Mouse (Mus musculus) lung, embryonic 14.5 days (tissue): ENCODE results near the gene Cx3cr1. TPM values are rescaled to one million over a fixed set of nuclear protein-coding genes. Genes with fewer than 3 reads are reported as not detected.

Experiments used
- ATAC-seq: fragments of 200-750 bp; cut with Nextera tagmentation; 2 replicates; pipeline ENCODE4 v1.8.0; 2017; ENCODE audit warnings: mild to moderate bottlenecking, moderate TSS enrichment, moderate library complexity; ENCODE audit not compliant: insufficient read depth
- DNase-seq: peaks from one replicate; pipeline ENCODE4 v3.0.0-alpha.2; 2015
- H3K27ac ChIP-seq: fragments of 300-500 bp; sonication (generic); 2 replicates; pipeline ENCODE4 v1.5.1; 2014; ENCODE audit warnings: low read depth, mild to moderate bottlenecking, moderate library complexity
- H3K27me3 ChIP-seq: fragments of 300-500 bp; sonication (generic); 2 replicates; pipeline ENCODE4 v1.6.1; 2014; ENCODE audit warnings: low read length, control low read depth; ENCODE audit not compliant: insufficient read depth
- H3K36me3 ChIP-seq: fragments of 300-500 bp; sonication (generic); 2 replicates; pipeline ENCODE4 v1.6.1; 2014; ENCODE audit warnings: control low read depth; ENCODE audit not compliant: insufficient read depth
- H3K4me1 ChIP-seq: fragments of 300-500 bp; sonication (generic); 2 replicates; pipeline ENCODE4 v1.6.1; 2014; ENCODE audit warnings: antibody characterized with exemption, control low read depth; ENCODE audit not compliant: insufficient read depth
- H3K4me2 ChIP-seq: fragments of 300-500 bp; sonication (generic); 2 replicates; pipeline ENCODE4 v1.6.1; 2014; ENCODE audit warnings: mild to moderate bottlenecking
- H3K4me3 ChIP-seq: fragments of 300-500 bp; sonication (generic); 2 replicates; pipeline ENCODE4 v1.5.1; 2014; ENCODE audit warnings: low read depth, low read length
- H3K9ac ChIP-seq: fragments of 300-500 bp; sonication (generic); 2 replicates; pipeline ENCODE4 v1.6.1; 2014
- H3K9me3 ChIP-seq: fragments of 300-500 bp; sonication (generic); 2 replicates; pipeline ENCODE4 v1.6.1; 2016; ENCODE audit warnings: low read depth, low read length, control low read depth
- CTCF ChIP-seq: IDR thresholded peaks from 2 replicates; pipeline ENCODE4 v1.5.1; 2016; ENCODE audit warnings: antibody characterized with exemption, low read depth
- WGBS: fragments of 180-500 bp; shearing (Covaris S2); extraction: QIAGEN DNeasy Blood & Tissue Kit; methylation state at CpG from one replicate; pipeline ENCODE4 v1.1.7; 2014; 5-methylcytosine and 5-hydroxymethylcytosine counted together
- polyA plus RNA-seq: library from polyadenylated mRNA; unstranded; fragments of >200 nt; fragmentation: Nextera tagmentation; extraction: Ambion mirVana; gene quantifications from 2 replicates; pipeline ENCODE4 v1.2.1, GENCODE M21; 2014

Cx3cr1 gene
- polyA plus RNA-seq, 1 experiment from 2014 or later, result 9.7 TPM

GRCm38 (mm10) chr9:119932358-119932757 lies 137.3 kb downstream of the Cx3cr1 start:
- no peak for DNase-seq
- H3K4me1 ChIP-seq, result peaks cover 5% of the 10 kb centered on the region; the same call in 1 of the 2 replicates
- WGBS, result 85% methylated on average over 12 of the region's 12 CpGs
- no peak overlapping the region for H3K9ac ChIP-seq
- no peak overlapping the region for H3K27ac ChIP-seq
- no peak for TF ChIP-seq CTCF
- no peak overlapping the region for H3K4me2 ChIP-seq
- no peaks in the 10 kb centered on the region for H3K27me3 ChIP-seq
- ATAC-seq, result no peak
- no peak overlapping the region for H3K4me3 ChIP-seq
- H3K9me3 ChIP-seq, result no peaks in the 10 kb centered on the region
- H3K36me3 ChIP-seq, result peaks cover 56% of the 10 kb centered on the region

- 0 out of 2 replicates have a peak, but pooled peaks cover 5% of the 10 kb centered on the region for H3K4me1 ChIP-seq
- ATAC-seq, result peak; percentile 80
- no peaks in the 10 kb centered on the region for H3K27me3 ChIP-seq
- DNase-seq, result peak; percentile 89
- no peak for TF ChIP-seq CTCF
- H3K9me3 ChIP-seq, result no peaks in the 10 kb centered on the region
- WGBS, result 36% methylated on average over 5 of the region's 5 CpGs
- peak overlapping the region; percentile 90 for H3K27ac ChIP-seq
- no peak overlapping the region for H3K4me3 ChIP-seq
- H3K4me2 ChIP-seq, result peak overlapping the region; percentile 15; the same call in 1 of the 2 replicates
- H3K36me3 ChIP-seq, result peaks cover 90% of the 10 kb centered on the region
- no peak overlapping the region for H3K9ac ChIP-seq
These were observed 143.2 kb downstream of the Cx3cr1 start for GRCm38 (mm10) chr9:119926497-119926896.

- ATAC-seq (peak; percentile 74), DNase-seq (peak; percentile 90)
- Histone ChIP-seq H3K4me3 (no peak overlapping the region), H3K4me2 (peak overlapping the region; percentile 38; the same call in 1 of the 2 replicates), H3K9ac (no peak overlapping the region), H3K4me1 (0 out of 2 replicates have a peak, but pooled peaks cover 5% of the 10 kb centered on the region), H3K36me3 (peaks cover 89% of the 10 kb centered on the region), H3K9me3 (no peaks in the 10 kb centered on the region), H3K27ac (peak overlapping the region; percentile 90), H3K27me3 (no peaks in the 10 kb centered on the region)
- TF ChIP-seq CTCF, result no peak
- WGBS, result 38% methylated on average over 8 of the region's 8 CpGs
These were observed 143.9 kb downstream of the Cx3cr1 start for GRCm38 (mm10) chr9:119925729-119926128.

- Histone ChIP-seq H3K27me3 (no peaks in the 10 kb centered on the region), H3K4me3 (no peak overlapping the region), H3K9me3 (no peaks in the 10 kb centered on the region), H3K4me1 (0 out of 2 replicates have a peak, but pooled peaks cover 5% of the 10 kb centered on the region), H3K9ac (no peak overlapping the region), H3K27ac (peak overlapping the region; percentile 90), H3K36me3 (peaks cover 89% of the 10 kb centered on the region), H3K4me2 (peak overlapping the region; percentile 35)
- TF ChIP-seq CTCF, result 0 out of 2 replicates have a peak, but pooled peaks have one; percentile 8
- WGBS, result 54% methylated on average over 16 of the region's 16 CpGs
- DNase-seq (peak; percentile 75), ATAC-seq (peak; percentile 48)
These were observed 144.5 kb downstream of the Cx3cr1 start for GRCm38 (mm10) chr9:119925120-119925657.

- Histone ChIP-seq H3K9ac (no peak overlapping the region), H3K4me2 (no peak overlapping the region), H3K4me1 (0 out of 2 replicates have a peak, but pooled peaks cover 5% of the 10 kb centered on the region), H3K27ac (no peak overlapping the region), H3K36me3 (peaks cover 88% of the 10 kb centered on the region), H3K9me3 (no peaks in the 10 kb centered on the region), H3K27me3 (no peaks in the 10 kb centered on the region), H3K4me3 (no peak overlapping the region)
- ATAC-seq (no peak), DNase-seq (no peak)
- no peak for TF ChIP-seq CTCF
- WGBS, result 74% methylated on average over 4 of the region's 4 CpGs
These were observed 146.2 kb downstream of the Cx3cr1 start for GRCm38 (mm10) chr9:119923462-119923861.

- no peak for TF ChIP-seq CTCF
- Histone ChIP-seq H3K27ac (no peak overlapping the region), H3K9ac (no peak overlapping the region), H3K9me3 (no peaks in the 10 kb centered on the region), H3K36me3 (peaks cover 90% of the 10 kb centered on the region), H3K4me1 (no peaks in the 10 kb centered on the region), H3K4me2 (no peak overlapping the region), H3K4me3 (no peak overlapping the region), H3K27me3 (no peaks in the 10 kb centered on the region)
- DNase-seq, result no peak
- no peak for ATAC-seq
- WGBS, result 70% methylated on average over 1 of the region's 1 CpGs
These were observed 149.8 kb downstream of the Cx3cr1 start for GRCm38 (mm10) chr9:119919858-119920257.

GRCm38 (mm10) chr9:119913087-119913838 lies 156.4 kb downstream of the Cx3cr1 start:
- H3K9ac ChIP-seq, result no peak overlapping the region
- no peaks in the 10 kb centered on the region for H3K4me1 ChIP-seq
- H3K27me3 ChIP-seq, result no peaks in the 10 kb centered on the region
- no peak overlapping the region for H3K4me3 ChIP-seq
- no peaks in the 10 kb centered on the region for H3K9me3 ChIP-seq
- H3K4me2 ChIP-seq, result no peak overlapping the region
- TF ChIP-seq CTCF, result peak; percentile 49
- ATAC-seq, result no peak
- peak; percentile 66 for DNase-seq
- peaks cover 96% of the 10 kb centered on the region for H3K36me3 ChIP-seq
- WGBS, result 72% methylated on average over 13 of the region's 13 CpGs
- no peak overlapping the region for H3K27ac ChIP-seq
